Mouse (Mus musculus) mouse embryonic stem cell (cell line): ENCODE measurements around the gene Spag9.

Experiments used
- in situ Hi-C, 2 experiments: fragments of 300-500 bp; cut with MboI; formaldehyde crosslinking; loops; 1 replicate in 1 of 2; 3 replicates in 1 of 2; pipeline ENCODE4 v1.14.3; 2019 to 2020; ENCODE audit warnings: low sequenced_read_pairs in 2 of 2, low pct_unique_long_range_greater_than_20kb in 1 of 2, mixed read lengths in 1 of 2; ENCODE audit not compliant: unreplicated experiment in 1 of 2

Gene Spag9

GRCm38 (mm10) chr11:94118612-94119011 lies 122.7 kb downstream of the Spag9 start:
- in situ Hi-C loops: no loop called here

- in situ Hi-C loops: no loop called here
Measured at GRCm38 (mm10) chr11:94120690-94121089, 124.8 kb downstream of the Spag9 start.

- in situ Hi-C loops: no loop called here
Measured at GRCm38 (mm10) chr11:94121501-94121900, 125.6 kb downstream of the Spag9 start.

GRCm38 (mm10) chr11:94122341-94123030 lies 126.6 kb downstream of the Spag9 start:
- in situ Hi-C loops: no loop called here

- in situ Hi-C loops: loop anchor here (5.0 to 25.0 kb wide), 2 partner anchors 146 to 361 kb away; partner anchors contain the start of genes Epn3 (in 1 of the 2) and Spata20 (in 1 of the 2)
Measured at GRCm38 (mm10) chr11:94126701-94127100, 130.8 kb downstream of the Spag9 start.

- in situ Hi-C loops: loop anchor here (5.0 to 25.0 kb wide), 2 partner anchors 144 to 359 kb away; partner anchors contain the start of genes Epn3 (in 1 of the 2) and Spata20 (in 1 of the 2)
Measured at GRCm38 (mm10) chr11:94127966-94128365, 132.1 kb downstream of the Spag9 start.

GRCm38 (mm10) chr11:94128506-94128905 lies 132.6 kb downstream of the Spag9 start:
- in situ Hi-C loops: loop anchor here (5.0 to 25.0 kb wide), 2 partner anchors 144 to 359 kb away; partner anchors contain the start of genes Epn3 (in 1 of the 2) and Spata20 (in 1 of the 2)

- in situ Hi-C loops: loop anchor here (5.0 to 25.0 kb wide), 2 partner anchors 143 to 358 kb away; partner anchors contain the start of genes Epn3 (in 1 of the 2) and Spata20 (in 1 of the 2)
Measured at GRCm38 (mm10) chr11:94129261-94130059, 133.6 kb downstream of the Spag9 start.

GRCm38 (mm10) chr11:94130118-94131095 lies 134.5 kb downstream of the Spag9 start:
- in situ Hi-C loops: loop anchor here in 1 of 2 experiments (25.0 kb wide), 1 partner anchor 357 kb away; the partner anchor contains the start of genes Epn3 and Spata20

GRCm38 (mm10) chr11:94133344-94133955 lies 137.6 kb downstream of the Spag9 start:
- in situ Hi-C loops: loop anchor here in 1 of 2 experiments (25.0 kb wide), 1 partner anchor 354 kb away; the partner anchor contains the start of genes Epn3 and Spata20

GRCm38 (mm10) chr11:94134076-94134838 lies 138.4 kb downstream of the Spag9 start:
- in situ Hi-C loops: loop anchor here in 1 of 2 experiments (25.0 kb wide), 1 partner anchor 353 kb away; the partner anchor contains the start of genes Epn3 and Spata20

- in situ Hi-C loops: loop anchor here in 1 of 2 experiments (5.0 to 25.0 kb wide), 3 partner anchors 87 to 352 kb away; partner anchors contain the start of genes Epn3 and Spata20
Measured at GRCm38 (mm10) chr11:94135581-94136001, 139.7 kb downstream of the Spag9 start.

- in situ Hi-C loops: loop anchor here in 1 of 2 experiments (5.0 to 25.0 kb wide), 3 partner anchors 86 to 351 kb away; partner anchors contain the start of genes Epn3 and Spata20
Measured at GRCm38 (mm10) chr11:94136656-94137055, 140.8 kb downstream of the Spag9 start.

- in situ Hi-C loops: loop anchor here in 1 of 2 experiments (5.0 to 25.0 kb wide), 3 partner anchors 85 to 350 kb away; partner anchors contain the start of genes Epn3 and Spata20
Measured at GRCm38 (mm10) chr11:94137326-94138061, 141.6 kb downstream of the Spag9 start.

GRCm38 (mm10) chr11:94138411-94139231 lies 142.7 kb downstream of the Spag9 start:
- in situ Hi-C loops: loop anchor here in 1 of 2 experiments (5.0 to 25.0 kb wide), 3 partner anchors 84 to 349 kb away; partner anchors contain the start of genes Epn3 and Spata20
